ENCODE assay signal across 7 mouse cellular contexts in the genomic region with DNA sequence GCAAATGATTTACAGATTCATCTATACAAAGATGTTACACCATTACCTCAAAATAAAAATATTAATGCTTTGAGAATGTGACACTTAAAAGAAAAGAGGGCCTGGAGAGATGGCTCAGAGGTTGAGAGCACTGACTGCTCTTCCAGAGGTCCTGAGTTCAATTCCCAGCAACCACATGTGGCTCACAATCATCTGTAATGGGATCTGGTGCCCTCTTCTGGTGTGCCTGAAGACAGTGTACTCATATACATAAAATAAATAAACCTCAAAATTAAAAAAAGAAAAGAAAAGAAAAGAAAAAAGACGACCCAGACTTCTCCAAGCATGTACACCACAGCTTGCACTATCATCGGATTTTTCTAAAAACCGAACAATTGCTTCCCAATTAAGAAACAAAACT. TPM values are rescaled to one million over a fixed set of nuclear protein-coding genes. Genes with fewer than 3 reads are reported as not detected.
DNase-seq lines count a peak whose midpoint lies in the region; ATAC-seq lines count a peak whose summit lies in the region.

No protein-coding gene starts in this region.

- WGBS in forebrain, embryonic 15.5 days: 52% methylated on average over 3 of the region's 3 CpGs
- WGBS in liver, embryonic 13.5 days (ENCODE audit: insufficient replicate concordance): 26% methylated on average over 3 of the region's 3 CpGs

- peaks cover 2% of the 10 kb centered on the region for H3K36me3 ChIP-seq in megakaryocyte, embryonic 14.5 days (replicated peaks; ENCODE audit: low read length)
- H3K36me3 ChIP-seq in forebrain, embryonic 15.5 days: no peaks in the 10 kb centered on the region
- no peaks in the 10 kb centered on the region for H3K36me3 ChIP-seq in liver, embryonic 13.5 days

- no peaks in the 10 kb centered on the region for H3K9me3 ChIP-seq in megakaryocyte, embryonic 14.5 days
- no peaks in the 10 kb centered on the region for H3K9me3 ChIP-seq in forebrain, embryonic 15.5 days
- no peaks in the 10 kb centered on the region for H3K9me3 ChIP-seq in liver, embryonic 13.5 days (replicated peaks)

- peak overlapping the region; percentile 94 for H3K4me3 ChIP-seq in megakaryocyte, embryonic 14.5 days (replicated peaks)
- peak overlapping the region; percentile 94 for H3K4me3 ChIP-seq in forebrain, embryonic 15.5 days
- peak overlapping the region; percentile 97 for H3K4me3 ChIP-seq in liver, embryonic 13.5 days (replicated peaks)

- H3K4me2 ChIP-seq in forebrain, embryonic 15.5 days (replicated peaks): peak overlapping the region; percentile 77
- H3K4me2 ChIP-seq in liver, embryonic 13.5 days: peak overlapping the region; percentile 65

- ATAC-seq in megakaryocyte, adult 5-6 weeks (ENCODE audit: poor library complexity, severe bottlenecking): no peak
- ATAC-seq in forebrain, embryonic 15.5 days (replicated peaks): no peak
- no peak for ATAC-seq in liver, embryonic 13.5 days (ENCODE audit: low read depth)
- ATAC-seq in erythroid progenitor cell, adult 5-6 weeks (replicated peaks; ENCODE audit: low FRiP score, poor library complexity, severe bottlenecking): no peak

- H3K27me3 ChIP-seq in megakaryocyte, embryonic 14.5 days (replicated peaks): no peaks in the 10 kb centered on the region
- H3K27me3 ChIP-seq in forebrain, embryonic 15.5 days: no peaks in the 10 kb centered on the region
- H3K27me3 ChIP-seq in liver, embryonic 13.5 days: no peaks in the 10 kb centered on the region

- H3K9ac ChIP-seq in forebrain, embryonic 15.5 days (replicated peaks): peak overlapping the region; percentile 96; the same call in 1 of the 2 replicates
- H3K9ac ChIP-seq in liver, embryonic 13.5 days: peak overlapping the region; percentile 97

- DNase-seq in liver, embryonic 13.5 days: no peak
- DNase-seq in right cerebral cortex, adult 18-20 months: no peak
- DNase-seq in layer of hippocampus, adult 8-10 months (ENCODE audit: low spot score in 2 of 2): no peak

- peaks cover 41% of the 10 kb centered on the region for H3K4me1 ChIP-seq in megakaryocyte, embryonic 14.5 days
- H3K4me1 ChIP-seq in forebrain, embryonic 15.5 days: peaks cover 24% of the 10 kb centered on the region
- peaks cover 34% of the 10 kb centered on the region for H3K4me1 ChIP-seq in liver, embryonic 13.5 days (replicated peaks)

- H3K27ac ChIP-seq in forebrain, embryonic 15.5 days (replicated peaks): no peak overlapping the region
- no peak overlapping the region for H3K27ac ChIP-seq in liver, embryonic 13.5 days

RNA-seq across cellular contexts. Expression of a gene that starts 1.2 kb away (rescaled TPM):
- 3.0 and 5.8 TPM in 2 replicates for polyA plus RNA-seq in megakaryocyte, embryonic 14.5 days (2012; ENCODE audit: insufficient read depth, low replicate concordance)
- 21.2 and 24.6 TPM in 2 replicates for total RNA-seq in megakaryocyte, adult 5-6 weeks (2015)
- 39.7 and 74.5 TPM in 2 replicates for total RNA-seq in megakaryocyte, adult 5-6 weeks (2017)
- 28.7 and 29.1 TPM in 2 replicates for polyA plus RNA-seq in forebrain, embryonic 15.5 days (2015; fragmentation: Nextera tagmentation; extraction: Ambion mirVana)
- 11.2 and 12.6 TPM in 2 replicates for polyA plus RNA-seq in liver, embryonic 13.5 days (2015; fragmentation: Nextera tagmentation; extraction: Ambion mirVana)
- total RNA-seq in layer of hippocampus, adult 8-10 months (2022): 10 to 100 TPM; 30.9 to 36.3 (median 32.6) TPM
- total RNA-seq in erythroid progenitor cell, adult 5-6 weeks (2015; ENCODE audit: low replicate concordance): 1.1 and 5.0 TPM in 2 replicates
- 4.0 and 17.5 TPM in 2 replicates for total RNA-seq in erythroid progenitor cell, adult 5-6 weeks (2017; ENCODE audit: low replicate concordance)

RNA-seq across cellular contexts. Expression of a gene that starts 1.2 kb away (rescaled TPM):
- polyA plus RNA-seq in megakaryocyte, embryonic 14.5 days (2012; ENCODE audit: insufficient read depth, low replicate concordance): 2.3 TPM in 1 of 2 replicates, not detected in the other
- 83.8 and 92.2 TPM in 2 replicates for total RNA-seq in megakaryocyte, adult 5-6 weeks (2015)
- 111 and 148 TPM in 2 replicates for total RNA-seq in megakaryocyte, adult 5-6 weeks (2017)
- 66.8 and 66.9 TPM in 2 replicates for polyA plus RNA-seq in forebrain, embryonic 15.5 days (2015; fragmentation: Nextera tagmentation; extraction: Ambion mirVana)
- 52.7 and 68.4 TPM in 2 replicates for polyA plus RNA-seq in liver, embryonic 13.5 days (2015; fragmentation: Nextera tagmentation; extraction: Ambion mirVana)
- total RNA-seq in layer of hippocampus, adult 8-10 months (2022): 100 to 1,000 TPM in 3 of 4 experiments, 10 to 100 TPM in 1; 95.0 to 114 (median 109) TPM
- total RNA-seq in erythroid progenitor cell, adult 5-6 weeks (2015; ENCODE audit: low replicate concordance): 60.5 and 85.1 TPM in 2 replicates
- total RNA-seq in erythroid progenitor cell, adult 5-6 weeks (2017; ENCODE audit: low replicate concordance): 143 and 182 TPM in 2 replicates
